Mouse (Mus musculus): ENCODE data around the gene Ppib.

DNA sequence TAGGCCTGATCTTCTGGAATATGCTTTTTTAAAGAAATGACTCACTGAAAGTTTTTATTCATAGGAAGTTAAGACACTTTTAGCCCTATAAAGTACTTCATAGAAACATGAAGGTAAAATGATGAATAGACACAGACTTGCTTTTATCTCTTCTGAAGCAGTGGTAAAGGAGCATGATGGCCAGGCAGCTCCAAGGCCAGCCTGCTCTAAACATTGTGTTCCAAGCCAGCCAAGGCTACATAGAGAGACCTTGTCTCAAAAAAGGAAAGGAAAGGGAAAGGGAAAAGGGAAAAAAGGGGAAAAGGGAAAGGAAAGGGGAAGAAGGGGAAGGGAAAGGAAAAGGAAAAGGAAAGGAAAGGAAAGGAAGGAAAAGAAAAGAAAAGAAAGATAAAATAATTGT, 39.4 kb upstream of the Ppib start:
- TF ChIP-seq POLR2A (IDR thresholded peaks at IDR 0.05; ENCODE audit: borderline replicate concordance, extremely low read depth, low read depth, low read length), result no peak
- TF ChIP-seq CTCF (IDR thresholded peaks at IDR 0.05; ENCODE audit: insufficient read depth, low read length), result no peak
